Mouse (Mus musculus): ENCODE data around the gene Vegfa.
"Not testable (repeated sequence)": the region's sequence is repeated elsewhere in the genome, so short reads cannot be mapped to it uniquely, and the experiment has no call there.

The Vegfa gene

DNA sequence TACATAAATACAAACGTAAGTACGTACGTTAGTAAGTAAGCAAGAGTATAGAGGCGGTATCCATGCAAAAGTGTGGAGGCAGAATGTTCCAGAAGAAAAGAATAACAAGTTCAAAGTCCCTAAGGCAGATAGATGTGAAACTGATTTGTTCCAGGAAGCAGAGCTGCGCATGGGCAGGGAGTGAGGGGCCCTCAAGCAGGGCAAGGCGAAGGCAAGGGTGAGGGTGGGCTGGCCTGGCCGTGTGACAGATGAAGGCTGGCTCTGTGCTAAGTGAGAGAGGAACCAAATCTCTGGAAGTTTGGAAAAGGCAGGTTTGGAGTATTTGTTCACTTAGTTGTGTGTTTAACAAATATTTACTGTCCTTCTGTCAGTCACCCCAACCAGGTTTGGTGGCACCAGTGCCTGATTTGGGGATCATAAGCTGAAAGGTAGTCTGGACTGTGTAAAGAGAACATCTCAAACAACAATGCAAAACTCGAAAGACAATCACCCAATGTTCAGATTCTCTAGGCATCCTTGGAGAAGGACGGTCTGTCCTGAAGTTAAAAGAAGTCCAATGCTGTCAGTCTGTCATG, 32.7 kb downstream of the Vegfa start:
- in situ Hi-C loops (cut with MboI, MseI), result no loop called here

DNA sequence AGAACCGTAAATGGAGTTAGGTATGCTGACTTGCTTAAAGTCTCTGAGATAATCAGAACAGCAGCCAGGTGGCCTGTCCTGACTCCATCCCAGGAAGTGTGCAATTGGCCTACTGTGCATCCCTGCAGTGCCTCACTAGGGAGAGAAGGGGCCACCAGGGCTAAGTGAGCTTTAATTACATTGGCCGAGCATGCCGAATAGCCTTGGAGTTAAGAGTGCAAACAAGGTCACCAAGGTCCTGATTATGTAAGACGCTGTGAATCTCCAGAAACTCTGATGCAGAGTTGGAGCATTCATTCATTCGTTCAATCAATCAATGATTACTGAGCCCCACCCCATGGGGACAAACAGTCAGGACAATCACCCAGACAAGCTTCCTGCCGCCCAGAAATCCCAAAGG, 33.8 kb downstream of the Vegfa start:
- in situ Hi-C loops (cut with MboI, MseI), result no loop called here

GRCm38 (mm10) chr17:45996921-45997444, 35.2 kb downstream of the Vegfa start:
- in situ Hi-C loops (cut with MboI, MseI), result no loop called here

DNA sequence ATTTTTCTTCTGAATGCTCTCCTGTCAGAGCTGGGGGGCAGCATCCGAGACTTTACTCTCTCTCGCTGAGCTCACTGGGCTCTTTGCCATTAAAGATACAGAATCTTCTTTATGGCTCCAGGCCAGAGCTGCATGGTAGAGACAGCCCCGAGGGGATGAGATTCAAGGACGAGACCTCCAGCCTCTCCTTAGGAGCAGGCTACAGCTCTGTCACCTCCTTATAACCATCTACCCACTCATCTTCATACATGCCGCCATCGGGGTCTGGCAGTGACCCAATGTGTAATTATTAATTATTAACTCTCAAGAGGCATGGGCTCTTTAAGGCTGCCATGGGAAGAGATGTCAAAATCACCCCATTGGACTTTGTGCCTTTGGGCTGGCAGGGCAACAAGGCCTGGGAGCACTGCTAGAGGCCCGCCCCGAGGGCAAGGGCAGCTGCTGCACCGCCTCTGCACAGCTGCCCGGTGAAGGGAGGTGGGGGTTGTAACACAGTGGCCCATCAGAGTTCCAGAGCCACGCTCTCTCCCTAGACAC, 37.8 kb downstream of the Vegfa start:
- in situ Hi-C loops (cut with MboI, MseI), result no loop called here

DNA sequence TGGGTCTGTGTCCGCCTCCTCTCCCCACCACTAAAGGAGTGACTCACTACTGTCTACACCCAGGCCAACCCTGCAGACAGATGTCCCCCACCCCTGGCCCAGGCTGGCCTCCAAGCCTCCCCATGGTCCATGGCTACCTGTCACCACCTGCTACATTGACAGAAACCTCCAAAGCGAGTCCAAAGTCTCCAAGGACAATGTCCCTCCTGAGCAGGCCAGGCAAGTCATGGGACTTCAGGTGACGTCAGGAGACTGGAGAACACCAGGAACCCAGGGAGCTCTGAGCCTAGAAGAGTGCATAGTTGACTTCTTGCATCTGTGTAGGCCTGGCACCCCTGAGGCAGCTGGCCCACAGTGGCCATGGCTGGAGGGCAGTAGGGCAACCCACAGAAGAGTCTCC, 45.3 kb downstream of the Vegfa start:
- in situ Hi-C loops (cut with MboI, MseI), result no loop called here

- in situ Hi-C loops (cut with MboI, MseI), result no loop called here
Observed at GRCm38 (mm10) chr17:45986374-45986773, 45.8 kb downstream of the Vegfa start.

GRCm38 (mm10) chr17:45983185-45983584, 49.0 kb downstream of the Vegfa start:
- in situ Hi-C loops (cut with MboI, MseI), result not testable (repeated sequence)

DNA sequence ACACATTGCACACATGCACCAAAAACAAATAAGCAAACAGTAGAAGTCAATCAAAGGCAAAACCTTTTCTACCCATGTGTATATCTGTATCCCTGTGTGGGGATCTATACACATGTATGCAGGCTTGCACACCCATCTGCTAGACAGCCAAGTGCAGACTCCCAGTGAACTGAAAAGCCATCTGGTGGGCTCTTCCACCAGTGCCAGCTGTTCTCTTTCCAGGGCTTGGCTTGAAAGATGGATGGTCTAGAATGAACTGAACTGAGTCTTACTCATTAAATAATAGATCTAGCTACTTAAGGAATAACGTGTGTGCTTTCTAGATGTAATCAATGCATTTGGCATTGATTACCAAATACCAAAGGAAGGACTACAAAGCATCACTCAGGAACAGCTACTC, 50.3 kb downstream of the Vegfa start:
- in situ Hi-C loops (cut with MboI, MseI), result no loop called here

- in situ Hi-C loops (cut with MboI, MseI), result no loop called here
Observed at GRCm38 (mm10) chr17:45979025-45979805, 53.0 kb downstream of the Vegfa start.

- in situ Hi-C loops (cut with MboI, MseI), result no loop called here
Observed at GRCm38 (mm10) chr17:45974461-45974860, 57.7 kb downstream of the Vegfa start.

DNA sequence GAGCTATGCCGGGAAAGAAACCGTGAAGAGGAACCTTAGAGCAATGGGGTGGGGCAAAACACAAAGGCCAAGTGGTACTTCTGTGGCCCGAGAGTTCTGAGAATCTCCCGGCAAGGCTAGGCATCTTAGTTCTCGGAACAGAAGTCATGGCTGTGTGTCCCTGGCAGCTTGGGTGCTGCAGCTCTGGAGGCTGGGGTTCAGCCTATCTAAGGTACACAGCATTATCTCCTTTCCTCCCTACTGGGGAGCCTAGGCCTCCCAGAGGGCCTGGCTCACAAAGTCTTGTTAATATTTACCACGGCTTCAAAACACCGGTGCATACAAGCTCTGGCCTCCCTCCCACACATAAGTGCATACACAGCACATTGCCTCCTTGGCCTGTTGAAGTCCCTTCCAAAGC, 59.0 kb downstream of the Vegfa start:
- in situ Hi-C loops (cut with MboI, MseI), result no loop called here

DNA sequence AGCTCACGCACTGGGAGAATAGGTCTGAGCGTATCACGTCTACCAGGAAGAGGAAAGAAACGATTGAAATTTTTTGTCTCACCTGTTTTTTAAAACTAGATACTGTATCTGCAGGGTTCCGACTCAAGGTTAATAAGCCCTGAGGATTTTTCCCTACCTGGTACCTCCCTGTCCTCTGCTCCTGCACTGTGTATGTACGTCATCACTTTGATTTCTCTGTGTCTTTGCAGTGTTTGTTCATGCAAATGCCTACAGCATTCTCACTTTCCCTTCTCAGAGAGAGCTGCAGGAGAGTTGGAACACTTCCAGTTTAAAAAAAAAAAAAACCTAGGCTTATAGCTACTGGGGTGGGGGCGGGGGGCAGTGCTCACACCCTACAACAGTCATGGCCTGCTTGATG, 59.8 kb downstream of the Vegfa start:
- in situ Hi-C loops (cut with MboI, MseI), result no loop called here

DNA sequence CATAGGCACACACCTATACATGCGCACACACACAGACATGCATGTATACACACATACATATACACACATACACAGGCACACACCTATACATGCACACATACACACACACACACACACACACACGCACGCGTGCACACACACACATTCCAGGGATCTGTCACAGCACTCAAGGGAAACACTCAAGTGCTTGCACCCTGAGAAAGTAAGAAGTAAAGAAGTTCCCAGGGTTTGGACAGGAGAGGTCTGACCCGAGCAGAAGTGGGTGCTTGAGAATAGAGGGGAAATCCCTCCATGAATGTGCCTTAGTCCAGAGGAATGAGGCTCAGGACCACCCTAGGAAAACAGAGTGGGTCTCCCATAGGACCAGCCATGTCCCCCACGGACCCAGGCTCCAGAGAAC, 60.4 kb downstream of the Vegfa start:
- in situ Hi-C loops (cut with MboI, MseI), result no loop called here

GRCm38 (mm10) chr17:45970741-45971550, 61.2 kb downstream of the Vegfa start:
- in situ Hi-C loops (cut with MboI, MseI), result no loop called here

- in situ Hi-C loops (cut with MboI, MseI), result no loop called here
Observed at GRCm38 (mm10) chr17:45969596-45969995, 62.6 kb downstream of the Vegfa start.

DNA sequence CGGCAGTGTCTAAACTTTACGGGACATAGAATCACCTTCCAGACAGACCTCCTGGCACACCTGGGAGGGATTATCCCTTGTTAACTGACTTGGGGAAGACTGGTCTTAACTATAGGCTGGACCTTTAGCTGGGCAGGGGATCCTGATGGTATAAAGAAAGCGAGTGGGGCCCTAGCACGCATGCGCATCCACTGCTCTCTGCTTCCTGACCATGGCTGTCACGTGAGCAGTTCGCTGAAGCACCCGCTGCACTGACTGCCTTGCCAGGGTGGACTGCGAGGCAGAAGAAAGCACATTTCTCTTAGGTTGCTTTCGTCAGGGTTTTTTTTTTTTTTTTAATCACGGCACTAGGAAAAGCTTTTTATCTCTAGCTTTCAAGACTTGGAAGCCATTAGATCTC, 63.8 kb downstream of the Vegfa start:
- in situ Hi-C loops (cut with MboI, MseI), result no loop called here

All from T-helper 1 cell (primary cell).